Mouse (Mus musculus) gastrocnemius, postnatal 4 days (tissue): Measurements from ENCODE around the gene Ptpro. TPM values are rescaled to one million over a fixed set of nuclear protein-coding genes. Genes with fewer than 3 reads are reported as not detected.

Source experiments
- DNase-seq, 2 experiments: peaks; one replicate each; pipeline ENCODE4 v3.0.0; 2021 to 2022; ENCODE audit warnings: low spot score in 2 of 2, mixed read lengths in 2 of 2
- total RNA-seq, 2 experiments: library from RNA; stranded (reverse); gene quantifications; 2 replicates each; pipeline ENCODE4 v1.2.3; 2021

Gene Ptpro
- total RNA-seq, 2 experiments from 2014 or later, result 2.5 to 3.0 TPM

GRCm38 (mm10) chr6:137382546-137382945 lies 130.4 kb downstream of the Ptpro start:
- no peak for DNase-seq

DNA sequence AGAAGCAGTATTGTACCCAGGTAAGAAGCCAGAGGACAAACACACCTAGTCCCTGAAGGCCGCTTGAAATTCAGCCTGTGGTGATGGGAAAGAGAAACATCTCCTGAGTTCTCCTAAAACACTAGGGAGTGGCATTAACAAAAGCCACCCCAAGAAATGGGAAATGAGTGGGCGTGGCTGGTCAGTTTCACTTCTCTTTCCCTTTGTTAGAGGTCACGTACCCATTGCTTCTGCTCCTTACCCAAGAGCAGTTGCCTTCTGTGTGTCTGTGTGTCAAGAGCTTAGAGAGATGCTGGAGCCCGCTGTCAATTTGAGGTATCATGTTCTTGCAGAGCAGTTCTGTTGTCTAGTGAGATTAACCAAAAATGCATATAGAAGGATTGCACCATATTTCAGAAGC lies 134.2 kb downstream of the Ptpro start:
- DNase-seq, result no peak

GRCm38 (mm10) chr6:137386935-137387334 lies 134.8 kb downstream of the Ptpro start:
- no peak for DNase-seq

- no peak for DNase-seq
Measured at GRCm38 (mm10) chr6:137395075-137395474, 143.0 kb downstream of the Ptpro start.

- no peak for DNase-seq
Measured at GRCm38 (mm10) chr6:137396106-137396793, 144.1 kb downstream of the Ptpro start.

- DNase-seq, result no peak
Measured at GRCm38 (mm10) chr6:137397358-137397757, 145.2 kb downstream of the Ptpro start.

- no peak for DNase-seq
Measured at GRCm38 (mm10) chr6:137404196-137404595, 152.1 kb downstream of the Ptpro start.

GRCm38 (mm10) chr6:137405690-137406089 lies 153.6 kb downstream of the Ptpro start:
- no peak for DNase-seq

- no peak for DNase-seq
Measured at GRCm38 (mm10) chr6:137410510-137410909, 158.4 kb downstream of the Ptpro start.

DNA sequence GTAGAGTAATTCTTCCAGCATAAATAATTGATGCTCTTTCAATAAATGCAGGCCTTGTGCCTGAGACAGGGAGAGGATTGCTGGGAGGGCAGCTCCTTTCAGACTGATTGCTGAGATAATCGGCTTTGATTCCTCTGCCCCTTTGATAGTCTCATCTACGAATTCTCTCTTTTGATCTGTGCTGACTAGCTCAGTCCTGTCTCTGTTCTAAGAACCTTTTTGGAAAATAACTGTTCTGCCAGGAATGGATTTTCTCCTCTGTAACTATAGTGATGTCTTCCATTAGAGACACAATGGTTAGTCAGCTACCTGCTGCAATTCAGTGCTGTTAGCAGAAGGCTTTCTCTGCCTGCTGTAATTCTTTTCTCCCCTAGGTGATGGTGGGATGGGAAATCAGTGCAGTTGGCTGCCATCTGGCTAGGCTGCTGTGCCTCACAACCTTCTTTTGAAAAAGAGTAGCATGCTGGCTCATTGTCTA lies 159.8 kb downstream of the Ptpro start:
- no peak for DNase-seq

- no peak for DNase-seq
Measured at GRCm38 (mm10) chr6:137413045-137413444, 160.9 kb downstream of the Ptpro start.

- no peak for DNase-seq
Measured at GRCm38 (mm10) chr6:137414531-137415405, 162.6 kb downstream of the Ptpro start.

- DNase-seq, result no peak
Measured at GRCm38 (mm10) chr6:137422777-137423176, 170.7 kb downstream of the Ptpro start.

DNA sequence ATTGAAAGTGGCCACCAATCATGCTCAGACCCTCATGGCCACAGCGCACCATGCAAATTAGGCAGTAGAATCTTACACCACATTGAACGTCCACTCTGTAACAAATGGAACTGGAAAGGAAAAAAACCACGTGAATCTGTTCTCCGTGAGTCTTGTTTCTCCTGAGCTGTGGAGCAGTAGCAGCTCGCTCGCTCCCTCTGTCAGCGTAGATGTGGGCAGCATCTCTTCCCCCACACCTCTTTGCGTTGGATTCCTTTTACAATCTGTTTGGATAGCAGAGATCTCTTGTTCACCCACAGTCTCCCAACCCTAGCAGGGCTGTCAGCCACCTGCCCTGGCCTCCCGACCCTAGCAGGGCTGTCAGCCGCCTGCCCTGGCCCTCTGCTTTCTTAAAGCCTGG lies 171.7 kb downstream of the Ptpro start:
- no peak for DNase-seq

DNA sequence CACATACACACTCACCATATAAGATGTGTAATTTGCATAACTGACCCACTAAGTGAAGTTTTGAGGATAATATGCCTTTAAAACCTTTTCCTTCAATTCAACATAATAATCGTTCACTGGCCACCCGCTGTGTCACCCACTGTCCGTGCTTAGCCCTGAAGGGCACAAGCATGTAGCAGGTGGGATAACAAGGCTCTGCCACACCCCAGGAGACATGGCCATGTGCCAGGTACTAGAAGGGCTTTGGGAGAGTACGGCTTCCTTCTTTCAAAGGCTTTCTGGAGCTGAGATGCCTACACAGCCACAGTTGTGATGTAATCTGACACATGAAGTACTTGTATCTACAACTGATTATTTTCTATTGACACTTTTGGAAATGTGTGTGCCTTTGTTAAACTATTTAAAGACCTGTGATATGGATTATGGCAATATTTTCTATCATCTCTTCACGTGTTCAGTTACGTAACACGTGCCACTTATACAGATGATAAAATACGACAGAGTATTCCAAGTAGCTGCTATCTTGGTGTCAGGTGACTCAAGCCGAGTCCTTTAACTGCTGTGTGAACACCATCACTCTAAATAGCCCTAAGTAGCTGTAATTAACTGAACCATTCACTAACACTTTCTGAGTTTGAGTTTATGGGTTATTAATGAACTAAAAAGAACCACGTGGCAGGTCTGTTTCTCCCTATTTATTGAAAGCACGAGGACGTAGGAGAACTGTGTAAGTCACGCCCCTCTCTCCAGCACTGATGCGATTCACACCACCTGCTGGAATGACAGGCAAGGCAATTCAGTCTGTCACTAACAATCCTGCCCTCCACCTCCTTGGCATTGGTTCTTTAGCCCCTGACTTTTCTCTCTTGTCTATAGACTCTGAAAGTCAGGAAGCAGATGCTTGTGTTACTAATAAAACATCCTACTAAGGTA lies 173.6 kb downstream of the Ptpro start:
- DNase-seq, result no peak

DNA sequence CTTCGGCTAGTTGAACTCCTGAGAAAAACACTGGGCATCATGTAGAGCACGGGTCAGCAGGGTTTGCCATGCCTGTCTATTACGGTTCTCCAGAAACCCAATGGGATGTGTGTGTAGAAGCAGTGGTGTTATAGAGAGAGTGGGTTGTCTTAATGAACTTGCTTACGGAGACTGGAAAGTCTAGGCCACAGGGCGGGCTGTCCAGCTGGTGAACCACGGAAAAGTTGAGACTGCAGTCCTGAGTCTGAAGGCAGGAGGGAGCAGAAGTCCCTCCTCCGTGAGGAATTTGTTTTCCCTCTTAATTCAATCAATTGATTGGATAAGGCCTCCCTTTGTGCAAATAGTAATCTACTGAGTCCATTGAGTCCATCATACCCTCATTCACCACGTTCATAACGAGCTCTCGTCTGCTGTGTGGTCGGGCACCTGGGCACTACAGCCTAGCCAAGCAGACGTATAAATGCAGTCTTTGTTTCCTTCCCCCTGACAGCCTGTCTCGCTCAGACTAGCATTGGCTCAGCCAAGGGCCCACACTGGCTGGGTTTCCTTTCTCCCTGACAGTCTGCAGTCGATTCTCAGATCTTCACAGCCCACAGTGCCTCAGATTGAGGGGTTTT lies 181.5 kb downstream of the Ptpro start:
- no peak for DNase-seq

- DNase-seq, result no peak
Measured at GRCm38 (mm10) chr6:137437486-137437885, 185.4 kb downstream of the Ptpro start.

DNA sequence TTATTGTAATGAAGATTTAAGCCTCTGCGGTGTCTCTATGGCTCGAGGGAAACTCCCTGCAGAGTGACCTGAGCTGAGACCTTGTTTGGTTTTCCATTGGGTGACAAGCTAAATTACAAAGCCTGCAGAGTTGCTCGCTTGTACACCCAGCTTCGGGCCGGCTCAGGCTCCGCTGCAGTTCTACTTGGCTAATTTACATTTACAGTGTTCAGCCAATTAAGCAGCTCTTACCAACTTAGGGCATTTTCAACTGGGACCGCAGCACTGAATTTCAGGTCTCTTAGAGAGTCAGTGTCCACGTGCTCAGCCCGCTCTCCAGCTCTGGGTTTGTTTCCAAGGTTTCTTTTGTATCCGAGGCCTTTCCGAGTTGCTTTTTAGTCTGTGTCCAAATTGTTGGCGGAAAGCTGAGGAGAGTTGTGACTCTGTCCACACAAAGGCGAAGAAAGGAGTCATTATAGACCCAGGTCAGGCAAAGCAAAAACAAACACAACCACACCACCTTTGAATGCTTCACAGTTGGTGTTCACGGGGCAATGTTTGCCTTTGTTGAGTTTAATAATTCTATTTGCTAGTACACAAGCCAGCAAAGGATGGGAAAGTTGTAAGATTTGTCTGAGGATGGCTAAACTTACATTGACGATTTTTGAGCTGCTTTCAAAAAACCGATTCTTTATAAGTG lies 185.9 kb downstream of the Ptpro start:
- DNase-seq, result no peak

- no peak for DNase-seq
Measured at GRCm38 (mm10) chr6:137440559-137441486, 188.7 kb downstream of the Ptpro start.
